8 mouse cellular contexts compared by ENCODE assay signal in the genomic region with DNA sequence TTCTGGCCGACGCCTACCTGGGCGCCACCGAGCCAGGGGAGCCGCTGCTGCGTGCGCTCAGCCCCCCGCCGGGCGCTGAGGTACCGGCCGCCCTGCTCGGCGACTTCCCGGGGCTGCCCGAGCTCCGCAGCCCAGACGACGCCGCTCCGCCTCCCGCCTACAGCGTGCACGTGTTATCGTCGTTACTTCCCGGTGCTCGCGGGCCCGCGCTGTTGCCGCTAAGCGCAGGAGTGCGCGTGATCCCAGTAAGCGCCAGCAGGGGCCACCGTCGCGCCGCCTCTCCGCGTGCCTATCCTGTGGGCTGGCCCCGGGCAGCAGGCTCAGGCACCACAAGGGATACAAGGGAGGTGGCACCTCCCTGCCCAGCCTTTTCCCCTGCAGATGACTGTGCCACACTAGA. TPM values are rescaled to one million over a fixed set of nuclear protein-coding genes. Genes with fewer than 3 reads are reported as not detected.
DNase-seq lines count a peak whose midpoint lies in the region; ATAC-seq lines count a peak whose summit lies in the region.

No protein-coding gene starts in this region.

- H3K4me3 ChIP-seq in intestine, embryonic 14.5 days (ENCODE audit: low read depth, low read length): peak overlapping the region; percentile 41

- H3K27me3 ChIP-seq in intestine, embryonic 14.5 days (replicated peaks; ENCODE audit: control insufficient read depth, insufficient read depth, low read length): no peaks in the 10 kb centered on the region

- 0 out of 2 replicates have a peak, but pooled peaks cover 11% of the 10 kb centered on the region for H3K36me3 ChIP-seq in intestine, embryonic 14.5 days (ENCODE audit: control insufficient read depth, insufficient read depth, low read length)

- ATAC-seq in intestine, embryonic 14.5 days (replicated peaks; ENCODE audit: low FRiP score, low TSS enrichment, low read depth): peak; percentile 93

- peak; percentile 93 to 97 for DNase-seq in adrenal gland, adult (ENCODE audit: inconsistent age in 2 of 2, low spot score in 1 of 2)
- peak; percentile 84 for DNase-seq in embryo, embryonic 10.5 days (ENCODE audit: low spot score)
- peak; percentile 91 for DNase-seq in gastrocnemius, postnatal 14 days
- DNase-seq in intestine, embryonic 14.5 days (ENCODE audit: low spot score): peak; percentile 94
- peak; percentile 89 to 93 for DNase-seq in left cerebral cortex, postnatal 14 days (ENCODE audit: low spot score in 2 of 2)
- DNase-seq in mesoderm, embryonic 11.5 days (ENCODE audit: low read depth, low spot score): peak; percentile 85
- DNase-seq in right cerebral cortex, postnatal 36 days (ENCODE audit: low spot score in 2 of 2): peak; percentile 77 to 83
- DNase-seq in urinary bladder, postnatal 4 days (ENCODE audit: low spot score in 2 of 2): peak; percentile 86 to 92

- intact Hi-C loops in gastrocnemius, postnatal 14 days (cut with DNase I; ENCODE audit: low total_unique reads): loop anchor here (5.0 kb wide), 1 partner anchor 63 kb away; no protein-coding TSS in a partner anchor
- intact Hi-C loops in left cerebral cortex, postnatal 14 days (cut with DNase I): loop anchor here (5.0 kb wide), 1 partner anchor 63 kb away; no protein-coding TSS in a partner anchor

- H3K9ac ChIP-seq in intestine, embryonic 14.5 days (ENCODE audit: low read length): peak overlapping the region; percentile 51

- under 1% methylated on average over 43 of the region's 43 CpGs for WGBS in intestine, embryonic 14.5 days

- H3K4me2 ChIP-seq in intestine, embryonic 14.5 days (ENCODE audit: low read length): peak overlapping the region; percentile 84

- no peak overlapping the region for H3K27ac ChIP-seq in intestine, embryonic 14.5 days (ENCODE audit: low read depth)

- no peaks in the 10 kb centered on the region for H3K9me3 ChIP-seq in intestine, embryonic 14.5 days (ENCODE audit: control insufficient read depth, low read length)

- H3K4me1 ChIP-seq in intestine, embryonic 14.5 days (replicated peaks; ENCODE audit: control insufficient read depth, insufficient read depth, low read length): 0 out of 2 replicates have a peak, but pooled peaks cover 3% of the 10 kb centered on the region

RNA-seq across cellular contexts. Expression of gene Tesmin, which starts 0.4 kb away (rescaled TPM):
- under 1 TPM; 0.20 to 0.43 TPM for total RNA-seq in gastrocnemius, postnatal 14 days (2021)
- 0.16 and 0.51 TPM in 2 replicates for polyA plus RNA-seq in intestine, embryonic 14.5 days (2014; fragmentation: Nextera tagmentation; extraction: Ambion mirVana)
- total RNA-seq in left cerebral cortex, postnatal 14 days (2021): under 1 TPM; 0.15 to 0.42 TPM

RNA-seq across cellular contexts. Expression of gene Gal, which starts 25.3 kb away (rescaled TPM):
- under 1 TPM in 1 of 2 experiments, not detected in 1; 0.33 TPM for total RNA-seq in gastrocnemius, postnatal 14 days (2021)
- 21.2 and 25.2 TPM in 2 replicates for polyA plus RNA-seq in intestine, embryonic 14.5 days (2014; fragmentation: Nextera tagmentation; extraction: Ambion mirVana)
- total RNA-seq in left cerebral cortex, postnatal 14 days (2021): 1 to 10 TPM in 1 of 2 experiments, under 1 TPM in 1; 0.64 to 1.0 TPM
